Mouse (Mus musculus) MEL (cell line): ENCODE results near the gene Abcc8. TPM values are rescaled to one million over a fixed set of nuclear protein-coding genes. Genes with fewer than 3 reads are reported as not detected.

Experiments used
- DNase-seq: peaks from one replicate; pipeline ENCODE4 v3.0.0; 2011; ENCODE audit warnings: low read depth, low spot score
- H3K27ac ChIP-seq: 2 replicates; pipeline ENCODE4 v1.5.1; 2012; ENCODE audit warnings: low read depth, mild to moderate bottlenecking, control low read depth, low read length, moderate library complexity; ENCODE audit not compliant: control insufficient read depth
- H3K27me3 ChIP-seq, 2 experiments: fragments of 150-350 bp in 1 of 2; sonication (generic) in 1 of 2; 2 replicates each; pipeline ENCODE4 v1.6.1; 2012; ENCODE audit warnings: low read length in 2 of 2, mild to moderate bottlenecking in 2 of 2, improper control_type of control experiment in 1 of 2, moderate library complexity in 1 of 2; ENCODE audit not compliant: insufficient read depth in 2 of 2, control insufficient read depth in 1 of 2
- H3K36me3 ChIP-seq, 2 experiments: 2 replicates each; pipeline ENCODE4 v1.6.1; 2012 to 2014; ENCODE audit warnings: low read length in 2 of 2, improper control_type of control experiment in 1 of 2, inconsistent platforms in 1 of 2, mild to moderate bottlenecking in 1 of 2; ENCODE audit not compliant: insufficient read depth in 2 of 2, control insufficient read depth in 1 of 2
- H3K4me1 ChIP-seq, 2 experiments: fragments of 150-350 bp in 1 of 2; sonication (generic) in 1 of 2; 2 replicates each; pipeline ENCODE4 v1.6.1; 2012; ENCODE audit warnings: low read length in 2 of 2, improper control_type of control experiment in 1 of 2, mild to moderate bottlenecking in 1 of 2; ENCODE audit not compliant: insufficient read depth in 2 of 2, control insufficient read depth in 1 of 2
- H3K4me3 ChIP-seq, 2 experiments: fragments of 150-350 bp in 1 of 2; sonication (generic) in 1 of 2; 2 replicates each; pipeline ENCODE4 v1.5.1; 2012; ENCODE audit warnings: low read depth in 2 of 2, low read length in 2 of 2, mild to moderate bottlenecking in 2 of 2, moderate library complexity in 2 of 2, control low read depth in 1 of 2, improper control_type of control experiment in 1 of 2; ENCODE audit not compliant: control insufficient read depth in 1 of 2, insufficient read depth in 1 of 2
- H3K79me2 ChIP-seq: 2 replicates; pipeline ENCODE4 v1.6.1; 2012; ENCODE audit warnings: mild to moderate bottlenecking, low read length, moderate library complexity; ENCODE audit not compliant: control insufficient read depth, poor library complexity, insufficient read depth
- H3K9ac ChIP-seq: 2 replicates; pipeline ENCODE4 v1.6.1; 2012; ENCODE audit warnings: low read depth, mild to moderate bottlenecking, control low read depth, low read length, moderate library complexity; ENCODE audit not compliant: control insufficient read depth, poor library complexity, severe bottlenecking
- H3K9me3 ChIP-seq: fragments of 150-350 bp; sonication (generic); replicated peaks from 2 replicates; pipeline ENCODE4 v1.6.1; 2012; ENCODE audit warnings: mild to moderate bottlenecking, low read length, improper control_type of control experiment, moderate library complexity; ENCODE audit not compliant: insufficient read depth
- BHLHE40 ChIP-seq: IDR thresholded peaks from 2 replicates; pipeline ENCODE4 v1.6.1; 2012; ENCODE audit warnings: low read depth, mild to moderate bottlenecking, inconsistent platforms, low read length, improper control_type of control experiment, borderline replicate concordance
- CHD2 ChIP-seq: IDR thresholded peaks from 2 replicates; pipeline ENCODE4 v1.6.1; 2011; ENCODE audit warnings: low read length, improper control_type of control experiment
- CTCF ChIP-seq, 3 experiments: IDR thresholded peaks in 2 of 3; conservative IDR thresholded peaks in 1 of 3; 2 replicates each; pipeline ENCODE4 v1.5.1; 2011 to 2012; ENCODE audit warnings: low read length in 3 of 3, low read depth in 2 of 3, mild to moderate bottlenecking in 2 of 3, improper control_type of control experiment in 1 of 3, inconsistent platforms in 1 of 3, mixed read lengths in 1 of 3, moderate library complexity in 1 of 3; ENCODE audit not compliant: control insufficient read depth in 1 of 3, insufficient read depth in 1 of 3, poor library complexity in 1 of 3, severe bottlenecking in 1 of 3
- E2F4 ChIP-seq: IDR thresholded peaks from 2 replicates; pipeline ENCODE4 v1.6.1; 2011; ENCODE audit warnings: low read depth, low read length, improper control_type of control experiment, borderline replicate concordance
- GATA1 ChIP-seq: IDR thresholded peaks from 2 replicates; pipeline ENCODE4 v1.6.1; 2011; ENCODE audit warnings: low read depth, low read length, improper control_type of control experiment
- KAT2A ChIP-seq: conservative IDR thresholded peaks from 2 replicates; pipeline ENCODE4 v1.6.1; 2012; ENCODE audit warnings: low read depth, low read length, improper control_type of control experiment, inconsistent platforms
- MAX ChIP-seq: IDR thresholded peaks from 2 replicates; pipeline ENCODE4 v1.6.1; 2011; ENCODE audit warnings: low read length, improper control_type of control experiment
- MAZ ChIP-seq: IDR thresholded peaks from 2 replicates; pipeline ENCODE4 v1.6.1; 2012; ENCODE audit warnings: low read depth, mild to moderate bottlenecking, inconsistent platforms, low read length, improper control_type of control experiment
- MXI1 ChIP-seq: IDR thresholded peaks from 2 replicates; pipeline ENCODE4 v1.6.1; 2011; ENCODE audit warnings: mild to moderate bottlenecking, low read depth, low read length, improper control_type of control experiment
- MYC ChIP-seq: IDR thresholded peaks from 2 replicates; pipeline ENCODE4 v1.6.1; 2011; ENCODE audit warnings: low read depth, mild to moderate bottlenecking, low read length, improper control_type of control experiment, moderate library complexity
- NRF1 ChIP-seq: IDR thresholded peaks from 2 replicates; pipeline ENCODE4 v1.6.1; 2014; ENCODE audit warnings: low read depth, mild to moderate bottlenecking, inconsistent platforms, low read length, improper control_type of control experiment, moderate library complexity; ENCODE audit not compliant: poor library complexity, insufficient read depth, severe bottlenecking
- RAD21 ChIP-seq: IDR thresholded peaks from 2 replicates; pipeline ENCODE4 v1.6.1; 2011; ENCODE audit warnings: mild to moderate bottlenecking, low read depth, low read length, improper control_type of control experiment
- SIN3A ChIP-seq: IDR thresholded peaks from 2 replicates; pipeline ENCODE4 v1.6.1; 2012; ENCODE audit warnings: low read length, improper control_type of control experiment, inconsistent platforms
- SMC3 ChIP-seq: IDR thresholded peaks from 2 replicates; pipeline ENCODE4 v1.6.1; 2011; ENCODE audit warnings: low read depth, low read length, improper control_type of control experiment
- TAL1 ChIP-seq: IDR thresholded peaks from 2 replicates; pipeline ENCODE4 v1.6.1; 2012; ENCODE audit warnings: mild to moderate bottlenecking, inconsistent platforms, low read length, moderate library complexity, mixed read lengths
- TBP ChIP-seq: IDR thresholded peaks from 2 replicates; pipeline ENCODE4 v1.8.0; 2011; ENCODE audit warnings: low read depth, low read length, improper control_type of control experiment
- USF1 ChIP-seq: IDR thresholded peaks from 2 replicates; pipeline ENCODE4 v1.6.1; 2014; ENCODE audit warnings: low read depth, mild to moderate bottlenecking, inconsistent platforms, low read length, improper control_type of control experiment, moderate library complexity
- ZMIZ1 ChIP-seq: IDR thresholded peaks from 2 replicates; pipeline ENCODE4 v1.6.1; 2012; ENCODE audit warnings: low read depth, mild to moderate bottlenecking, inconsistent platforms, low read length, improper control_type of control experiment, moderate library complexity
- polyA plus RNA-seq, 2 experiments: library from polyadenylated mRNA; stranded (reverse) in 1 of 2; unstranded in 1 of 2; fragments of >175 nt in 1 of 2; fragments of >200 nt in 1 of 2; gene quantifications; 2 replicates each; pipeline versions ENCODE4 v1.2.1 to v1.2.4; 2012; ENCODE audit warnings: low replicate concordance in 2 of 2, low read depth in 1 of 2; ENCODE audit not compliant: insufficient read length in 2 of 2, insufficient read depth in 1 of 2, missing spikeins in 1 of 2
- total RNA-seq: library from RNA; depleted of rRNA; stranded (reverse); fragments of 300-350 nt; gene quantifications from 2 replicates; pipeline ENCODE4 v1.2.3, GENCODE M21; 2012

Gene Abcc8
- total and polyA plus RNA-seq, 3 experiments = not detected

GRCm38 (mm10) chr7:46100563-46100962 is 79.3 kb downstream of the Abcc8 start, which contains the start of gene Kcnj11:
TSS of gene Kcnj11 (minus strand) at chr7:46100764.
- Histone ChIP-seq H3K9ac (no peak within 1 kb of the TSS), H3K27ac (no peak within 1 kb of the TSS), H3K4me3 (no peak within 1 kb of the TSS), H3K9me3 (no peaks in the 10 kb centered on the region), H3K36me3 (no peaks in the 10 kb centered on the region), H3K27me3 (no peaks in the 10 kb centered on the region), H3K79me2 (no peaks in the 10 kb centered on the region), H3K4me1 (no peaks in the 10 kb centered on the region)
- no peak for TF ChIP-seq SIN3A
- TF ChIP-seq MXI1 = no peak
- peak in 2 of 3 experiments; percentile 37 to 74; a peak in 5 of 6 replicates for TF ChIP-seq CTCF (IDR thresholded peaks at IDR 0.05 in 2 of 3, conservative IDR thresholded peaks at IDR 0.05 in 1 of 3; ENCODE audit: control insufficient read depth in 1 of 3, insufficient read depth in 1 of 3, low read depth in 2 of 3, low read length in 3 of 3, poor library complexity in 1 of 3, severe bottlenecking in 1 of 3)
- peak; percentile 8; the same call in 1 of the 2 replicates for TF ChIP-seq SMC3
- peak; percentile 26 for DNase-seq

- Histone ChIP-seq H3K27me3 (no peaks in the 10 kb centered on the region), H3K4me1 (no peaks in the 10 kb centered on the region), H3K9me3 (no peaks in the 10 kb centered on the region), H3K9ac (no peak overlapping the region), H3K27ac (no peak overlapping the region), H3K4me3 (no peak overlapping the region), H3K36me3 (no peaks in the 10 kb centered on the region), H3K79me2 (no peaks in the 10 kb centered on the region)
- TF ChIP-seq USF1 (no peak), MAZ (no peak), BHLHE40 (no peak), MYC (no peak), NRF1 (no peak), TBP (no peak), MAX (no peak), ZMIZ1 (no peak), MXI1 (no peak), CHD2 (no peak), E2F4 (no peak), SMC3 (no peak), RAD21 (no peak), KAT2A (no peak), SIN3A (no peak), GATA1 (no peak), TAL1 (no peak)
- DNase-seq = no peak
Observed at GRCm38 (mm10) chr7:46099682-46100081, 80.2 kb downstream of the Abcc8 start.
